Mouse (Mus musculus): ENCODE data around the gene Sqstm1. TPM values are rescaled to one million over a fixed set of nuclear protein-coding genes. Genes with fewer than 3 reads are reported as not detected.

Gene Sqstm1
- total and polyA plus RNA-seq, 3 experiments: 202 to 579 (median 456) TPM

- Histone ChIP-seq H3K9ac (ENCODE audit: insufficient read depth, low read depth) (no peak overlapping the region), H3K9me3 (replicated peaks; ENCODE audit: low read length) (no peaks in the 10 kb centered on the region), H3K4me3 (replicated peaks in 1 of 3; ENCODE audit: low read depth in 2 of 3, low read length in 2 of 3, poor library complexity in 1 of 3) (no peak overlapping the region), H3K4me2 (ENCODE audit: insufficient read depth, low read depth, poor library complexity, severe bottlenecking) (no peak overlapping the region), H3K79me2 (replicated peaks; ENCODE audit: control insufficient read depth, extremely low read depth, insufficient read depth, poor library complexity, severe bottlenecking) (no peaks in the 10 kb centered on the region), H3K36me3 (replicated peaks in 1 of 2; ENCODE audit: control insufficient read depth in 1 of 2, insufficient read depth in 1 of 2, low read length in 1 of 2) (no peaks in the 10 kb centered on the region), H3K27me3 (replicated peaks) (no peaks in the 10 kb centered on the region), H3K4me1 (ENCODE audit: control insufficient read depth in 1 of 2, insufficient read depth in 2 of 2) (peaks cover 0 to 6% of the 10 kb centered on the region in 2 experiments; a peak in 1 of 4 replicates), H3K27ac (ENCODE audit: insufficient read depth, low read depth) (no peak overlapping the region)
- DNase-seq (ENCODE audit: extremely low read depth): no peak
- dilution Hi-C loops (cut with MboI; ENCODE audit: extremely low pct_ligation_motif_present, extremely low pct_unique_long_range_greater_than_20kb, low sequenced_read_pairs): no loop called here
- in situ Hi-C loops (cut with MboI; ENCODE audit: low pct_ligation_motif_present, low pct_unique_long_range_greater_than_20kb, low sequenced_read_pairs): no loop called here
- TF ChIP-seq MXI1 (IDR thresholded peaks at IDR 0.05; ENCODE audit: low read depth, low read length): no peak
- TF ChIP-seq MAFK (IDR thresholded peaks at IDR 0.05; ENCODE audit: insufficient replicate concordance, low read length): no peak
- TF ChIP-seq MAZ (IDR thresholded peaks at IDR 0.05; ENCODE audit: low read depth, low read length): no peak
- TF ChIP-seq ELF1 (IDR thresholded peaks at IDR 0.05; ENCODE audit: low read depth, low read length): no peak
- TF ChIP-seq BHLHE40 (IDR thresholded peaks at IDR 0.05; ENCODE audit: low read depth, low read length): no peak
- TF ChIP-seq HCFC1 (IDR thresholded peaks at IDR 0.05; ENCODE audit: low read depth, low read length): no peak
- TF ChIP-seq TCF12 (IDR thresholded peaks at IDR 0.05; ENCODE audit: low read depth, low read length): no peak
- no peak for TF ChIP-seq ZMIZ1 (IDR thresholded peaks at IDR 0.05; ENCODE audit: low read depth, low read length)
- no peak for TF ChIP-seq USF1 (IDR thresholded peaks at IDR 0.05; ENCODE audit: low read depth, low read length)
- TF ChIP-seq CTCF (conservative IDR thresholded peaks at IDR 0.05 in 1 of 2, IDR thresholded peaks at IDR 0.05 in 1 of 2; ENCODE audit: low read depth in 2 of 2, low read length in 2 of 2): no peak
- no peak for TF ChIP-seq SMC3 (IDR thresholded peaks at IDR 0.05; ENCODE audit: low read depth, low read length)
- no peak for TF ChIP-seq UBTF (IDR thresholded peaks at IDR 0.05; ENCODE audit: low read depth, low read length)
- TF ChIP-seq EP300 (IDR thresholded peaks at IDR 0.05; ENCODE audit: low read length): no peak
- TF ChIP-seq RCOR1 (conservative IDR thresholded peaks at IDR 0.05; ENCODE audit: low read depth, low read length): no peak
- no peak for TF ChIP-seq POLR2A (IDR thresholded peaks at IDR 0.05; ENCODE audit: low read depth, low read length)
- TF ChIP-seq CHD2 (IDR thresholded peaks at IDR 0.05; ENCODE audit: low read length): no peak
Observed at GRCm38 (mm10) chr11:50243926-50244325, 33.3 kb upstream of the Sqstm1 start.

GRCm38 (mm10) chr11:50240235-50240911, 29.7 kb upstream of the Sqstm1 start:
- H3K79me2 ChIP-seq (replicated peaks; ENCODE audit: control insufficient read depth, extremely low read depth, insufficient read depth, poor library complexity, severe bottlenecking): no peaks in the 10 kb centered on the region
- H3K36me3 ChIP-seq (replicated peaks in 1 of 2; ENCODE audit: control insufficient read depth in 1 of 2, insufficient read depth in 1 of 2, low read length in 1 of 2): peaks cover 0 to 8% of the 10 kb centered on the region in 2 experiments
- no peak overlapping the region for H3K4me2 ChIP-seq (ENCODE audit: insufficient read depth, low read depth, poor library complexity, severe bottlenecking)
- dilution Hi-C loops (cut with MboI; ENCODE audit: extremely low pct_ligation_motif_present, extremely low pct_unique_long_range_greater_than_20kb, low sequenced_read_pairs) (no loop called here), in situ Hi-C loops (cut with MboI; ENCODE audit: low pct_ligation_motif_present, low pct_unique_long_range_greater_than_20kb, low sequenced_read_pairs) (no loop called here)
- DNase-seq (ENCODE audit: extremely low read depth): no peak
- H3K27me3 ChIP-seq (replicated peaks): no peaks in the 10 kb centered on the region
- H3K9me3 ChIP-seq (replicated peaks; ENCODE audit: low read length): no peaks in the 10 kb centered on the region
- no peak overlapping the region for H3K4me3 ChIP-seq (replicated peaks in 1 of 3; ENCODE audit: low read depth in 2 of 3, low read length in 2 of 3, poor library complexity in 1 of 3)
- TF ChIP-seq POLR2A (IDR thresholded peaks at IDR 0.05; ENCODE audit: low read depth, low read length) (no peak), CTCF (conservative IDR thresholded peaks at IDR 0.05 in 1 of 2, IDR thresholded peaks at IDR 0.05 in 1 of 2; ENCODE audit: low read depth in 2 of 2, low read length in 2 of 2) (no peak), MYC (IDR thresholded peaks at IDR 0.05; ENCODE audit: low read depth, low read length) (no peak), MEF2A (IDR thresholded peaks at IDR 0.05; ENCODE audit: borderline replicate concordance, low read depth, low read length) (no peak), SIN3A (IDR thresholded peaks at IDR 0.05; ENCODE audit: low read length) (no peak), KAT2A (IDR thresholded peaks at IDR 0.05; ENCODE audit: insufficient replicate concordance, low read length) (no peak), ELF1 (IDR thresholded peaks at IDR 0.05; ENCODE audit: low read depth, low read length) (no peak), ETS1 (conservative IDR thresholded peaks at IDR 0.05; ENCODE audit: low read depth, low read length) (no peak), USF1 (IDR thresholded peaks at IDR 0.05; ENCODE audit: low read depth, low read length) (no peak), SMC3 (IDR thresholded peaks at IDR 0.05; ENCODE audit: low read depth, low read length) (no peak), ZMIZ1 (IDR thresholded peaks at IDR 0.05; ENCODE audit: low read depth, low read length) (no peak), ZC3H11A (IDR thresholded peaks at IDR 0.05; ENCODE audit: low read depth, low read length) (no peak), MAFK (IDR thresholded peaks at IDR 0.05; ENCODE audit: insufficient replicate concordance, low read length) (no peak), HCFC1 (IDR thresholded peaks at IDR 0.05; ENCODE audit: low read depth, low read length) (no peak), RAD21 (IDR thresholded peaks at IDR 0.05; ENCODE audit: low read depth, low read length) (no peak), UBTF (IDR thresholded peaks at IDR 0.05; ENCODE audit: low read depth, low read length) (no peak), BHLHE40 (IDR thresholded peaks at IDR 0.05; ENCODE audit: low read depth, low read length) (no peak), CHD1 (IDR thresholded peaks at IDR 0.05; ENCODE audit: low read depth, low read length) (no peak), GABPA (IDR thresholded peaks at IDR 0.05; ENCODE audit: insufficient replicate concordance, low read depth, low read length) (no peak)
- H3K4me1 ChIP-seq (ENCODE audit: control insufficient read depth in 1 of 2, insufficient read depth in 2 of 2): peaks cover 14 to 31% of the 10 kb centered on the region in 2 experiments
- H3K27ac ChIP-seq (ENCODE audit: insufficient read depth, low read depth): no peak overlapping the region
- H3K9ac ChIP-seq (ENCODE audit: insufficient read depth, low read depth): no peak overlapping the region
